Mouse (Mus musculus): ENCODE results near the gene Rplp2.
A peak's percentile ranks its signal among the peaks of the same experiment; 100 is the strongest.

Rplp2 gene

GRCm38 (mm10) chr7:141466607-141467148 lies 19.5 kb downstream of the Rplp2 start:
- DNase-seq (ENCODE audit: low spot score in 2 of 2), result no peak

- peak in 1 of 2 experiments; percentile 69 for DNase-seq (ENCODE audit: low spot score in 2 of 2)
Measured at GRCm38 (mm10) chr7:141467230-141468030, 20.3 kb downstream of the Rplp2 start, which contains the start of gene Cd151. Gene Cd151 (plus strand): TSS chr7:141467392.

GRCm38 (mm10) chr7:141468164-141468521 lies 21.0 kb downstream of the Rplp2 start:
- no peak for DNase-seq (ENCODE audit: low spot score in 2 of 2)

- peak in 1 of 2 experiments; percentile 64 for DNase-seq (ENCODE audit: low spot score in 2 of 2)
Measured at GRCm38 (mm10) chr7:141468522-141469211, 21.5 kb downstream of the Rplp2 start.

- no peak for DNase-seq (ENCODE audit: low spot score in 2 of 2)
Measured at GRCm38 (mm10) chr7:141469352-141469751, 22.2 kb downstream of the Rplp2 start.

GRCm38 (mm10) chr7:141469901-141470636 lies 22.9 kb downstream of the Rplp2 start:
- DNase-seq (ENCODE audit: low spot score in 2 of 2), result no peak

- no peak for DNase-seq (ENCODE audit: low spot score in 2 of 2)
Measured at GRCm38 (mm10) chr7:141470637-141470944, 23.4 kb downstream of the Rplp2 start.

GRCm38 (mm10) chr7:141471236-141471635 lies 24.1 kb downstream of the Rplp2 start:
- DNase-seq (ENCODE audit: low spot score in 2 of 2), result no peak

GRCm38 (mm10) chr7:141472226-141472625 lies 25.1 kb downstream of the Rplp2 start:
- no peak for DNase-seq (ENCODE audit: low spot score in 2 of 2)

- no peak for DNase-seq (ENCODE audit: low spot score in 2 of 2)
Measured at GRCm38 (mm10) chr7:141472763-141473162, 25.6 kb downstream of the Rplp2 start.

- DNase-seq (ENCODE audit: low spot score in 2 of 2), result no peak
Measured at GRCm38 (mm10) chr7:141474160-141474559, 27.0 kb downstream of the Rplp2 start.

GRCm38 (mm10) chr7:141475011-141475804 lies 28.0 kb downstream of the Rplp2 start, which contains the start of the genes Polr2l and Tspan4:
Gene Polr2l (minus strand): TSS chr7:141475132.
Gene Tspan4 (plus strand): TSS chr7:141475240.
- DNase-seq (ENCODE audit: low spot score in 2 of 2), result peak in 1 of 2 experiments; percentile 81

- no peak for DNase-seq (ENCODE audit: low spot score in 2 of 2)
Measured at GRCm38 (mm10) chr7:141475805-141476158, 28.6 kb downstream of the Rplp2 start.

GRCm38 (mm10) chr7:141476226-141476980 lies 29.2 kb downstream of the Rplp2 start:
- DNase-seq (ENCODE audit: low spot score in 2 of 2), result peak; percentile 59 to 74

- DNase-seq (ENCODE audit: low spot score in 2 of 2), result no peak
Measured at GRCm38 (mm10) chr7:141476981-141477370, 29.8 kb downstream of the Rplp2 start.

- no peak for DNase-seq (ENCODE audit: low spot score in 2 of 2)
Measured at GRCm38 (mm10) chr7:141477578-141478269, 30.6 kb downstream of the Rplp2 start.

- DNase-seq (ENCODE audit: low spot score in 2 of 2), result no peak
Measured at GRCm38 (mm10) chr7:141478270-141478748, 31.1 kb downstream of the Rplp2 start.

GRCm38 (mm10) chr7:141480842-141481497 lies 33.8 kb downstream of the Rplp2 start:
- DNase-seq (ENCODE audit: low spot score in 2 of 2), result peak in 1 of 2 experiments; percentile 67
